Mouse (Mus musculus) E14TG2a.4 (cell line): ENCODE data around the gene Tram1l1.

ENCODE experiments used
- CTCF ChIP-seq: conservative IDR thresholded peaks from 2 replicates; pipeline ENCODE4 v1.5.1; 2014; ENCODE audit warnings: low read length
- NANOG ChIP-seq: IDR thresholded peaks from 2 replicates; pipeline ENCODE4 v1.6.1; 2014; ENCODE audit warnings: borderline replicate concordance, low read length, mixed read lengths
- POU5F1 ChIP-seq: IDR thresholded peaks from 2 replicates; pipeline ENCODE4 v1.6.1; 2014; ENCODE audit warnings: low read length, borderline replicate concordance

GRCm38 (mm10) chr3:124271668-124272067, 49.0 kb upstream of the Tram1l1 start:
- TF ChIP-seq CTCF, result no peak
- TF ChIP-seq POU5F1, result no peak
- TF ChIP-seq NANOG, result no peak
